Mouse (Mus musculus): ENCODE data around the gene Loxl1. TPM values are rescaled to one million over a fixed set of nuclear protein-coding genes. Genes with fewer than 3 reads are reported as not detected.
"Not testable (repeated sequence)": the region's sequence is repeated elsewhere in the genome, so short reads cannot be mapped to it uniquely, and the experiment has no call there.

Gene Loxl1
- total RNA-seq, 1 experiment from 2014 or later, result 32.9 TPM

DNA sequence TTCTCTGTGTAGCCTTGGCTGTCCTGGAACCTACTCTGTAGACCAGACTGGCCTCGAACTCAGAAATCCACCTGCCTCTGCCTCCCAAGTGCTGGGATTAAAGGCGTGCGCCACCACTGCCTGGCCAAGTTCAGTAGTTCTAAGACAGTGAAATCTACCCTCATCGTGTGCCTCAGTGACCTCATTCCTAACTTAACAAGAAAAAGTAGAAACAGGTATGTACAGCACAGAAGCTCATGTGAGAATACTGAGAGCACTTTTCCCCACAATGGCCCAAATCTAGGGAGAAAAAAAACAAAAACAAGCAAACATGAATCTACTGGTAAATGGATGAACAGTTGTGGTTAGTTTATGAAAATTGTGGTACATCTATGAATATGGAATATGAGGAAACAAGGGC, 34.7 kb downstream of the Loxl1 start:
- no peak for DNase-seq

- DNase-seq, result no peak
These were observed 36.6 kb downstream of the Loxl1 start for GRCm38 (mm10) chr9:58276346-58276745.

GRCm38 (mm10) chr9:58275797-58276196, 37.2 kb downstream of the Loxl1 start:
- DNase-seq, result no peak

GRCm38 (mm10) chr9:58275115-58275774, 37.7 kb downstream of the Loxl1 start:
- DNase-seq, result peak; percentile 75

DNA sequence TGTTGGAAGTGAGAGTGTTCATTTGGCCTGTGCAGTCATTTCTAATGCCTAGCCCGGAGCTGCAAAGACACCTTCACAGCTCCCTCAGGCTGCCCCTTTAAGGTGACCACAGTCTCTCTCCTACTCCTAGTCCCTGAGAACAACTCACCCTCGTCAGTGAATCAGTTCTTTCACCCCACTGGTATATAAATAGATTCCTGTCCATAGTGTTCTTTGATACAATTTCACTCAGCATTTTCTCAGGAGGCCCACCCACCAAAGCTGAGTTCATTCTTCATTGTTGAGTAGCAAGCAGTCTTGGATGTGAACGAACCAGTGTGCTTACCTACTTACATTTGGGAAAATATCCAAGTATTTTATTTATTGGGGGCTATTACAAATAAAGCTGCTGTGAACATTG, 38.4 kb downstream of the Loxl1 start:
- no peak for DNase-seq

DNA sequence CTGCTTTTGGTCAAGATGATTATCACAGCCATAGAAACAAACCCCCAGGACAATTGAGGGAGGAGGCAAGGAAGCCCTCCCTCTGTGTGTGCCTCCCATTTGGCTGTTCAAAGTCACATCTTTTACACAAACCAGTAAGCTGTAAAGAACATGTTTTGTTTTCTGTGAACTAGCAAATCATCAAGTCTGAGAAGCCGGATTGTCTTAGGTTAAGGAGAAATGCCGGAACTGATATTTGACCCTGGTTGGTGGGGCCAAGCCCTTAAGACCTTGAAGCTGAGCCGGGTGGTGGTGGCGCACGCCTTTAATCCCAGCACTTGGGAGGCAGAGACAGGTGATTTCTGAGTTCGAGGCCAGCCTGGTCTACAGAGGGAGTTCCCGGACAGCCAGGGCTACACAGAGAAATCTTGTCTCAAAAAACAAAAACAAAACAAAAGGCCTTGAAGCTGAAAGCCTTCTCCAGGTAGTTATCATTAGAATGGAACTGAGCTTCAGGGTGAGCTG, 38.8 kb downstream of the Loxl1 start:
- DNase-seq, result no peak

- no peak for DNase-seq
These were observed 40.1 kb downstream of the Loxl1 start for GRCm38 (mm10) chr9:58272855-58273254.

DNA sequence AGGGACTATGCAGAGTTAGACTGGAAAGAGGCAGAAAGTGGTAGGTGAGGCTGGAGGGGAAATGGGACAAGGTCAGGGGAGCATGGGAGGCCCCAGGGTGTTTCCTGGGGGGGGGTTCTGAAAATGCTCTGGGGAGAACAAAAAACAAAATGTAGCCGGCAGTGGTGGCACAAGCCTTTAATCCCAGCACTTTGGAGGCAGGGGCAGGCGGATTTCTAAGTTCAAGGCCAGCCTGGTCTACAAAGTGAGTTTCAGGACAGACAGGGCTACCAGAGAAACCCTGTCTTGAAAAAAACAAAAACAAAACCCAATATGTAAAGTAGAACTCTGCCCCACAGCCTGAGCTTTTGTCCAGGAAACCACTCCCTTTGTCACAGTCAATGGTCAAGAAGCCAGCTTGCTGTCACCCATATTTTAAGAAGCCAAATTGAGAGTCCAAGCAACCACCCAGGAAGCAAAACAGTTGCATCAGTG, 40.9 kb downstream of the Loxl1 start:
- DNase-seq, result no peak

- not testable (repeated sequence) for DNase-seq
These were observed 41.4 kb downstream of the Loxl1 start for GRCm38 (mm10) chr9:58271551-58271950.

GRCm38 (mm10) chr9:58271109-58271508, 41.9 kb downstream of the Loxl1 start:
- DNase-seq, result no peak

DNA sequence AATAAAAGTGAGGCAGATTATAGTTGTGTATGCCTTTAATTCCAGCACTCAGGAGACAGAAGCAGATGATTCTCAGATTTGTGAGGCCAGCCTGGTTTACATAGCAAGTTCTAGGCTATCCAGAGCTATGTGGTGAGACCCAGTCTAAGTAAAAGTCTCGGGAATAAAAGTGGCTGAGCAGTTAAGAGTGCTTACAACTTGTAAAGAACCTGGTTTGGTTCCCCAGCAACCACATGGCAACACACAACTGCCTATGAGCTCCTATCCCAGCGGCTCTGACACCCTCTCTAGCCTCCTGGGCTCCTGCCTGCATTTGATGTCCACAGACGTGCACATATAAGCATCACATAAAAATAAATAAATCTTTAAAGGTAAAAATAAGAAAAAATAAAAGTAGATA, 42.9 kb downstream of the Loxl1 start:
- no peak for DNase-seq

DNA sequence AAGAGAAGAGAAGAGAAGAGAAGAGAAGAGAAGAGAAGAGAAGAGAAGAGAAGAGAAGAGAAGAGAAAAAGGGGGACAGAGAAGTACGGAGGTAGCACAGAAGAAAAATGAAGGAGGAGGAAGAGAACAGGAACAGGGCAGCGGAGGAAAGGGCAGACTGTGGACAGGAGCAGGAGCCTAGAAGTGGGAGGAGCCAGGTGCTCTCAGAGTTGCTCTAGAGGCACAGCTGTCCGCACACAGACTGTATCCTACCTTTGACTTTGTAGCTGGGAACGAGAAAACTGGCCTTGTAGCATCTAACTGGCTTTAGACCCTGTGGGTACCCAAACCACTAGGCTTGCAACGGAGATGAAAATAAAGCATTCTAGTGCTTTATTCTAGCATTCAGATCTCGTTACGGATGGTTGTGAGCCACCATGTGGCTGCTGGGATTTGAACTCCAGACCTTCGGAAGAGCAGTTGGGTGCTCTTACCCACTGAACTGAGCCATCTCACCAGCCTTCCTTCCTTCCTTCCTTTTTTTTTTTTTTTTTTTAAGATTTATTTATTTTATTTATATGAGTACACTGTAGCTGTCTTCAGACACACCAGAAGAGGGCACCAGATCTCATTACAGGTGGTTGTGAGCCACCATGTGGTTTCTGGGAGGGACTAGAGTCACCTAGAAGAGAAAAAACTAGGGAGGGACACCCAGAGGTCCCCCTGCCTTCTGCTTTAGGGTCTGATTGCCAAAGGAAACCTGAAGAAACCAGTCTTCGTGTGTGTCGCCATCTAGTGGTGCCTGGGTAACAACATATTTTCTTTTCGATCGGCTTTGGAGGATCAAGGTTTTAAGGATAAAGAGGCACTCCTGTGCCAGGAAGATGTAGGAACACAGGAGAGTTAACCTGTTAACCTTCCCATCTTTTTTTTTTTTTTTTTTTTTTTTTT, 44.3 kb downstream of the Loxl1 start:
- DNase-seq, result peak; percentile 73

- DNase-seq, result no peak
These were observed 45.9 kb downstream of the Loxl1 start for GRCm38 (mm10) chr9:58267046-58267445.

DNA sequence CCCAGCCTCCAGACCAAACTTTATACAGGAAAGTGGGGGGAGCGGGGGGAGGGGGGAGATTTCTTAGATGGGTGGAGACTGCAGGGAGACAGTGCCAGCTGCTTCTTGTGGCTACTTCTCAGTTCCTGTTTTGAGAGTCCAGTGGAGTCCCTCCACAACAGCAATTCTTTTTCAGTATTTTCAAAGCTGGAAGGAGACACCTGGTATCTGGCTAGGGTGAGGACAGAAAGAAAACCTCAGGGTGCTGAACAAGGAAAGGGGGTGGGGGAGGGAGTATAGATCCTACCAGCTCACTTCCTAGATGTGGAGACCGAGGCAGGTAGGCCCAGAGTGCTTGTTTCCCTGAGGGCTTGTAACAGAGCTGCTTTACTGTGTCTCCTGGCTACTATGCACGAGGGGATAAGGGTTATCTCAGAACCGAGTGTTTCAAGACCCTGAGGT, 46.4 kb downstream of the Loxl1 start:
- DNase-seq, result no peak

GRCm38 (mm10) chr9:58265368-58265767, 47.6 kb downstream of the Loxl1 start:
- no peak for DNase-seq

DNA sequence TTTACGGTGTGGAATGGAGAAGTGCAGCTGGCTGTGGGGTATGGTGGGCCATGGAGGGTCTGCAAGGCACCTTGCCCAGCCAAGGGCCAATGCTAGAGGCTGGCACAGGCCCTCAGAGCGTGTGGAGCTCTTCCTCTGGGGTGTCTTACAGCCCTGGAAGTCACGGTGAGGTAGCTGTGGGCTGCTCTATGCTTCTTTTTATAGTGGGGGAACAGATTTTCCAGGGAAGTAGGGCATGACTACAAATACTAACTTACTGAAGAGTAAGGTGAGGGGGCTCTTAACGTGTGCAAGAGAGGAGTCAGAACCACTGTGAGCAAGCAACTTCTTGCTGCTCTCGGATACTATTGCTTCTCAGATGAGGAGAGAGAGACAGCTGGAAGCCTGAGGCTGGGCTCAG, 50.5 kb downstream of the Loxl1 start:
- DNase-seq, result no peak

GRCm38 (mm10) chr9:58255704-58256685, 57.0 kb downstream of the Loxl1 start:
- DNase-seq, result no peak

DNA sequence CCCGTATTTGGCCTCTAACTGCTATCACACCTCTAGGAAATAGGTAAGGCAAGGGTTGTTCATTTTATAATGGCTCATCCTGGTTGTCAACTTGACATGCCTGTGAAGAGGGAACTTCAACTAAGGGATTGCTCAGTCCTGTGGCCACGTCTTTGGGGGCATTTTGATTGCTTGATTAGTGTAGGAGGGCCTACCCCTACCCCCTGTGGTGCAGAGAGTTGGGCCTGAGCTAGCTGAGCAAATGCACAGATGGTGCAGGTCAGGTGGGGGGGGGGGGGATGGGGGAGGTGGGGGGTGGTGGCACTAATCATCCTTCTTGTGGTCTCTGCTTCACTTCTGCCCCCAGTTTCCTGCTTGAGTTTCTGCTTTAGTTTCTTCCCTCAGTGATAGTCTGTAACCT, 57.9 kb downstream of the Loxl1 start:
- no peak for DNase-seq

DNA sequence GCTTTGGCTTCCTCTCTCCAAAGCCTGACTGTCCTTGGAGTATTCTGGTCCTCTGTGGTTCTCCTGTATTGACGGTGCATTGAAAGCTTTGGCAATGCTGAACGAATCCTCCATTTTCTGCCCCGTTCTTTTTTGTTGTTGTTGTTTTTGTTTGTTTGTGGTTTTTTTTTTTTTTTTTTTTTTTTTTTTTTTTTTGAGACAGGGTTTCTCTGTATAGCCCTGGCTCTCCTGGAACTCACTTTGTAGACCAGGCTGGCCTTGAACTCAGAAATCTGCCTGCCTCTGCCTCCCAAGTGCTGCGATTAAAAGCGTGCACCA, 59.2 kb downstream of the Loxl1 start:
- not testable (repeated sequence) for DNase-seq

GRCm38 (mm10) chr9:58253033-58253804, 59.8 kb downstream of the Loxl1 start, which contains the start of gene Stoml1:
TSS of gene Stoml1 (plus strand) at chr9:58253164.
- peak; percentile 97 for DNase-seq

DNA sequence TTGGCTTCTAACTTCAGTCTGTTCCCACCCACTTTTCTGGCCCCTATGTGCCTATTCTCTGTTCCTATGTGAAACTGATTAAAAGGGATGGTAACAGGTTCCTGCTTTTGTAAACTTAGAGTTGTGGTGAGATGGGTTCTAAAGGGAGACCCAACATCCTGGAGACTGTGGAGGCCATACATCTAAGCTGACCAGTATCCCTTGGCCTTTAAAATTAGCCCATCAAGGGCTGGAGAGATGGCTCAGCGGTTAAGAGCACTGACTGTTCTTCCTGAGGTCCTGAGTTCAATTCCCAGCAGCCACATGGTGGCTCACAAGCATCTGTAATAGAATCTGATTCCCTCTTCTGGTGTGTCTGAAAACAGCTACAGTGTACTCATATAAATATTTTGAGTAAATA, 62.3 kb downstream of the Loxl1 start:
- not testable (repeated sequence) for DNase-seq
